Mouse (Mus musculus) heart, embryonic 13.5 days (tissue): ENCODE measurements at regions not wholly inside any gene's neighbourhood (a gene's known extent, or its start where the extent isn't known, plus 50 kb on each side); places are given as distances from the start of the nearest gene placed in this dataset.

ENCODE experiments used
- ATAC-seq: fragments of 200-750 bp; cut with Nextera tagmentation; 2 replicates; pipeline ENCODE4 v1.8.0; 2017; ENCODE audit warnings: moderate TSS enrichment; ENCODE audit not compliant: insufficient number of reproducible peaks, low FRiP score, low TSS enrichment; ENCODE audit errors: extremely low read depth
- H3K27ac ChIP-seq: fragments of 300-500 bp; sonication (generic); replicated peaks from 2 replicates; pipeline ENCODE4 v1.5.1; 2015; ENCODE audit warnings: moderate library complexity, mild to moderate bottlenecking, inconsistent platforms
- H3K27me3 ChIP-seq: fragments of 300-500 bp; sonication (generic); replicated peaks from 2 replicates; pipeline ENCODE4 v1.6.1; 2015; ENCODE audit warnings: mild to moderate bottlenecking, inconsistent platforms
- H3K36me3 ChIP-seq: fragments of 300-500 bp; sonication (generic); 2 replicates; pipeline ENCODE4 v1.6.1; 2015; ENCODE audit warnings: mild to moderate bottlenecking, inconsistent platforms
- H3K4me1 ChIP-seq: fragments of 300-500 bp; sonication (generic); 2 replicates; pipeline ENCODE4 v1.6.1; 2015; ENCODE audit warnings: inconsistent platforms
- H3K4me2 ChIP-seq: fragments of 300-500 bp; sonication (generic); 2 replicates; pipeline ENCODE4 v1.6.1; 2015; ENCODE audit warnings: inconsistent platforms, mild to moderate bottlenecking, moderate library complexity
- H3K4me3 ChIP-seq: fragments of 300-500 bp; sonication (generic); 2 replicates; pipeline ENCODE4 v1.5.1; 2015; ENCODE audit warnings: moderate library complexity, mild to moderate bottlenecking, inconsistent platforms
- H3K9ac ChIP-seq: fragments of 300-500 bp; sonication (generic); 2 replicates; pipeline ENCODE4 v1.6.1; 2015; ENCODE audit warnings: inconsistent platforms, mild to moderate bottlenecking, moderate library complexity
- H3K9me3 ChIP-seq: fragments of 300-500 bp; sonication (generic); 2 replicates; pipeline ENCODE4 v1.6.1; 2016; ENCODE audit warnings: inconsistent platforms
- WGBS: fragments of 180-500 bp; shearing (Covaris S2); methylation state at CpG from one replicate; pipeline ENCODE4 v1.1.7; 2015; ENCODE audit warnings: mixed read lengths; 5-methylcytosine and 5-hydroxymethylcytosine counted together

GRCm38 (mm10) chr4:89393251-89393711 is 82.4 kb upstream of the Cdkn2b start:
- Histone ChIP-seq H3K4me1 (no peaks in the 10 kb centered on the region), H3K27ac (no peak overlapping the region), H3K4me2 (no peak overlapping the region), H3K36me3 (no peaks in the 10 kb centered on the region), H3K9ac (no peak overlapping the region), H3K9me3 (no peaks in the 10 kb centered on the region), H3K4me3 (no peak overlapping the region), H3K27me3 (no peaks in the 10 kb centered on the region)
- ATAC-seq, result no peak
- 75% methylated on average over 2 of the region's 2 CpGs for WGBS

DNA sequence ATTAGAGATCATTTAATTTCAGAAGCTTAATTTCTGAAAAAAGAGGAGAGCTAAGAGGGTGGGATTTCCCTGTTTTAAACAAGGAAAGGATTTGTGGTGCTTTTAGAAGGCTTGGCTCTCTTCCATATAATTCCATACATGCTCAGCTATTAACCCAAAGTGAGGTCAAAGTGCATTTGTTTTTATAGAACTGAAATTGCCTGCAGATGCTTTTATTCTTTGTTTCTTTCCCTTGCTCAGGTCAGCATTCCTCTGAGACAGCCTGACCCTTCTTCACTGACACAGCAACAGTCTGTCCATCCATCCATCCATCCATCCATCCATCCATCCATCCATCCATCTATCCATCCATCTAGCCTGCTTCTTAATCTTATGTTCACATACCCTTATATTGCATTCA is 82.0 kb upstream of the Cdkn2b start:
- ATAC-seq, result no peak
- no peaks in the 10 kb centered on the region for H3K36me3 ChIP-seq

GRCm38 (mm10) chr4:89391463-89392308 is 80.8 kb upstream of the Cdkn2b start:
- Histone ChIP-seq H3K9ac (no peak overlapping the region), H3K27me3 (no peaks in the 10 kb centered on the region), H3K4me2 (no peak overlapping the region), H3K27ac (no peak overlapping the region), H3K4me1 (0 out of 2 replicates have a peak, but pooled peaks cover 4% of the 10 kb centered on the region), H3K4me3 (no peak overlapping the region), H3K9me3 (no peaks in the 10 kb centered on the region), H3K36me3 (no peaks in the 10 kb centered on the region)
- no peak for ATAC-seq
- WGBS, result 75% methylated on average over 9 of the region's 9 CpGs

More for the DNA sequence above, 82.0 kb upstream of the Cdkn2b start:
- Histone ChIP-seq H3K9ac (no peak overlapping the region), H3K27ac (no peak overlapping the region), H3K4me3 (no peak overlapping the region), H3K4me1 (no peaks in the 10 kb centered on the region), H3K9me3 (no peaks in the 10 kb centered on the region), H3K4me2 (no peak overlapping the region), H3K27me3 (no peaks in the 10 kb centered on the region)

GRCm38 (mm10) chr4:89383548-89383947 is 72.7 kb upstream of the Cdkn2b start:
- ATAC-seq, result no peak
- WGBS, result 79% methylated on average over 3 of the region's 3 CpGs
- Histone ChIP-seq H3K36me3 (no peaks in the 10 kb centered on the region), H3K4me1 (0 out of 2 replicates have a peak, but pooled peaks cover 7% of the 10 kb centered on the region), H3K4me2 (no peak overlapping the region), H3K4me3 (no peak overlapping the region), H3K9me3 (no peaks in the 10 kb centered on the region), H3K9ac (no peak overlapping the region), H3K27ac (no peak overlapping the region), H3K27me3 (no peaks in the 10 kb centered on the region)

- 76% methylated on average over 4 of the region's 4 CpGs for WGBS
- Histone ChIP-seq H3K4me1 (0 out of 2 replicates have a peak, but pooled peaks cover 7% of the 10 kb centered on the region), H3K27ac (no peak overlapping the region), H3K4me3 (no peak overlapping the region), H3K36me3 (no peaks in the 10 kb centered on the region), H3K9ac (no peak overlapping the region), H3K9me3 (no peaks in the 10 kb centered on the region), H3K4me2 (no peak overlapping the region), H3K27me3 (no peaks in the 10 kb centered on the region)
- no peak for ATAC-seq
Measured at GRCm38 (mm10) chr4:89382434-89382976, 71.7 kb upstream of the Cdkn2b start.

GRCm38 (mm10) chr4:89381763-89382162 is 70.9 kb upstream of the Cdkn2b start:
- no peaks in the 10 kb centered on the region for H3K36me3 ChIP-seq
- no peak overlapping the region for H3K27ac ChIP-seq
- no peak overlapping the region for H3K4me2 ChIP-seq
- ATAC-seq, result no peak
- H3K9ac ChIP-seq, result no peak overlapping the region
- no peak overlapping the region for H3K4me3 ChIP-seq
- H3K27me3 ChIP-seq, result no peaks in the 10 kb centered on the region
- WGBS, result 75% methylated on average over 2 of the region's 2 CpGs
- H3K4me1 ChIP-seq, result 0 out of 2 replicates have a peak, but pooled peaks cover 3% of the 10 kb centered on the region
- H3K9me3 ChIP-seq, result no peaks in the 10 kb centered on the region

GRCm38 (mm10) chr4:89381077-89381476 is 70.2 kb upstream of the Cdkn2b start:
- Histone ChIP-seq H3K27ac (no peak overlapping the region), H3K9ac (no peak overlapping the region), H3K4me2 (no peak overlapping the region), H3K27me3 (no peaks in the 10 kb centered on the region), H3K4me3 (no peak overlapping the region), H3K9me3 (no peaks in the 10 kb centered on the region), H3K36me3 (no peaks in the 10 kb centered on the region), H3K4me1 (0 out of 2 replicates have a peak, but pooled peaks cover 2% of the 10 kb centered on the region)
- ATAC-seq, result no peak
- WGBS, result 89% methylated on average over 5 of the region's 5 CpGs

DNA sequence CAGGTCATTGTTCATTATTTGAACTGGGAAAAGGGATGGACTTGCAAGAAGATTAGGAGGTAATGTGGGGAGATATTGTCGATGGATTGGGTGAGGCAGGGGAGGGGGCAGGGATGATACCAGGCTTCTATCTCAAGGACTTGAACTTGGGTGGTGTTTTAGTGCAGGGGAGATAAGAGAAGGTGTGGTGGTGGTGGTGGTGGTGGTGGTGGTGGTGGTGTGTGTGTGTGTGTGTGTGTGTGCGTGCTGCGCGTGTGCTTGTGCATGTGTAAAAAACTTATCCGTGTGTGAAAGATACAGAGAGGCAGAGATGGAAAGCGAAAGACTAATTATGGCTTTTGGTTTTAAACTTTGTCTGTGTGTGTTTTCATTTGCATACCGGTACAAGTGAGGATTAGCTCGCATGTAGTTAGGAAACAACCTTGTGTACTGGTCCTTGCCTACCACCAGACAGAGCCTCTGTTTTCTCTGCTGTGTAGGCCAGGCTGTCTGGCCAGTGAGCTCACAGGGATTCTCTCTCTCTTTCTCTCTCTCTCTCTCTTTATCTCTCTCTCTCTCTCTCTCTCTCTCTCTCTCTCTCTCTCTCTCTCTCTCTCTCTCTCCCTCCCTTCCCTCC is 69.6 kb upstream of the Cdkn2b start:
- H3K4me1 ChIP-seq, result no peaks in the 10 kb centered on the region
- 84% methylated on average over 8 of the region's 8 CpGs for WGBS
- no peak for ATAC-seq
- H3K9ac ChIP-seq, result no peak overlapping the region
- no peak overlapping the region for H3K4me2 ChIP-seq
- no peak overlapping the region for H3K27ac ChIP-seq
- H3K4me3 ChIP-seq, result no peak overlapping the region
- H3K27me3 ChIP-seq, result no peaks in the 10 kb centered on the region
- H3K9me3 ChIP-seq, result no peaks in the 10 kb centered on the region
- H3K36me3 ChIP-seq, result no peaks in the 10 kb centered on the region

DNA sequence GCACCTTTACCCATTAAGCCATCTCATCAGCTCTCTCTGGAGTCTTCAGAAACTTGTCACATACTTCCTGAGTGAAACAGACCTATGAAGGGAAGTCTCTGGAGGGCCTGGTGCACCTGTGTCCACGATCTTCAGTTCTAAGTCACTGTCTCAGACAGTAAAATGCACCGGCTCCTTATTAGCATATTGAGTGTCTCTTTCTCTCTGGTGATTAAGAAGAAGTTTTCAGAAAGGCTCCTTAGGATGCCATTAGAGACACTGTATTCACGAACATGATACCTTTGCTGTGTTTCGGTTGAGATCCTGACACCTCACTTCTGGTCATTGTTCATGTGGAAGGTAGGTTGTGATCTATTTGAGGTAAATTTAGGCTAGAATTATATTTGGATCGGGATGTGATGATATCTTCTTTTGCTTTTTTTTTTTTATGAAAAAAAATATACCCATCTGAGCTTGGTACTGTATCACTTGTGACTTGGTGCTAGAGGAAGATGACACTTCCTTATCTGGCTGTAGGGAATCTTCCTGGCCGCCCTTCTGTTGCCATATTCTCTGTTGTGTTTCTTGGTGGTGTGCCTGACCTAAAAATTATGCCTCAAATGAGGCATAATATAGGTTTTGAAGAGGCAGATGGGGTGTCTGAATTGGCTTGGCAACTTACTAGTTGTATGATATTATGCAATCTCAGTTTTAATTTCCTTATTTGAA is 68.9 kb upstream of the Cdkn2b start:
- H3K4me3 ChIP-seq, result no peak overlapping the region
- H3K9ac ChIP-seq, result no peak overlapping the region
- no peaks in the 10 kb centered on the region for H3K4me1 ChIP-seq
- ATAC-seq, result no peak
- H3K4me2 ChIP-seq, result no peak overlapping the region
- 77% methylated on average over 6 of the region's 6 CpGs for WGBS
- no peak overlapping the region for H3K27ac ChIP-seq
- no peaks in the 10 kb centered on the region for H3K36me3 ChIP-seq
- H3K9me3 ChIP-seq, result no peaks in the 10 kb centered on the region
- H3K27me3 ChIP-seq, result no peaks in the 10 kb centered on the region

DNA sequence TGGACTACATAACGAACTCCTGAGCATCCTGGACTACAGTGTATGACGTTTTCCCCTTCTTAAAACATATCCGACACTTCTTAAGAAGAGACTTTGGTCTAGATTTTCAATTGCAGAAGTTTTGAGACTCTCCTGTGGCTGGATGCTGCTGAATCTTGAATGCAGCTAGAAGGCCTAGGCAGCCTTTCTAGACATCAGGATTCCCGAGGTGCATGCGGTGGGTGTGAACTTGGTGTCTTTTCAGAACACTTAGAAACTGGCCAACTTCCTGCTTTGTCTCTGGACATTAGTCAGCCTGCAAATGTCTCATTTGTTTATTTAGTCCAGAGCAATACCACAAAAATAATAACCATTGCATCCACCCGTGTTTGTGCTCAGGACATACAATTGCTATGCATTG is 61.8 kb upstream of the Cdkn2b start:
- no peak for ATAC-seq
- Histone ChIP-seq H3K9me3 (no peaks in the 10 kb centered on the region), H3K4me2 (no peak overlapping the region), H3K4me3 (no peak overlapping the region), H3K27ac (no peak overlapping the region), H3K27me3 (no peaks in the 10 kb centered on the region), H3K4me1 (no peaks in the 10 kb centered on the region), H3K9ac (no peak overlapping the region), H3K36me3 (no peaks in the 10 kb centered on the region)
- 69% methylated on average over 6 of the region's 6 CpGs for WGBS

GRCm38 (mm10) chr4:89368850-89369524 is 58.1 kb upstream of the Cdkn2b start:
- H3K36me3 ChIP-seq, result no peaks in the 10 kb centered on the region
- H3K27me3 ChIP-seq, result no peaks in the 10 kb centered on the region
- ATAC-seq, result no peak
- no peaks in the 10 kb centered on the region for H3K9me3 ChIP-seq
- no peak overlapping the region for H3K4me3 ChIP-seq
- H3K9ac ChIP-seq, result no peak overlapping the region
- WGBS, result 77% methylated on average over 12 of the region's 12 CpGs
- H3K27ac ChIP-seq, result no peak overlapping the region
- peaks cover 12% of the 10 kb centered on the region for H3K4me1 ChIP-seq
- no peak overlapping the region for H3K4me2 ChIP-seq
